Mouse (Mus musculus) liver, embryonic 16.5 days (tissue): ENCODE data around the gene Disp1. TPM values are rescaled to one million over a fixed set of nuclear protein-coding genes. Genes with fewer than 3 reads are reported as not detected.

Source experiments
- ATAC-seq: fragments of 200-750 bp; cut with Nextera tagmentation; 2 replicates; pipeline ENCODE4 v1.8.0; 2017; ENCODE audit warnings: low read depth, mild to moderate bottlenecking, moderate number of reproducible peaks, moderate library complexity
- H3K27ac ChIP-seq: fragments of 300-500 bp; sonication (generic); 2 replicates; pipeline ENCODE4 v1.5.1; 2014; ENCODE audit warnings: mild to moderate bottlenecking, low read length
- H3K27me3 ChIP-seq: fragments of 300-500 bp; sonication (generic); 2 replicates; pipeline ENCODE4 v1.6.1; 2014; ENCODE audit warnings: low read depth, low read length, mixed read lengths; ENCODE audit not compliant: control insufficient read depth, insufficient read depth
- H3K36me3 ChIP-seq: fragments of 300-500 bp; sonication (generic); 2 replicates; pipeline ENCODE4 v1.6.1; 2014; ENCODE audit warnings: mild to moderate bottlenecking; ENCODE audit not compliant: control insufficient read depth, insufficient read depth
- H3K4me1 ChIP-seq: fragments of 300-500 bp; sonication (generic); 2 replicates; pipeline ENCODE4 v1.6.1; 2014; ENCODE audit warnings: low read depth, low read length, mixed read lengths; ENCODE audit not compliant: control insufficient read depth
- H3K4me2 ChIP-seq: fragments of 300-500 bp; sonication (generic); 2 replicates; pipeline ENCODE4 v1.6.1; 2014; ENCODE audit warnings: low read depth, low read length, mixed read lengths
- H3K4me3 ChIP-seq: fragments of 300-500 bp; sonication (generic); 2 replicates; pipeline ENCODE4 v1.5.1; 2014; ENCODE audit warnings: low read depth, mild to moderate bottlenecking, low read length
- H3K9ac ChIP-seq: fragments of 300-500 bp; sonication (generic); 2 replicates; pipeline ENCODE4 v1.6.1; 2014; ENCODE audit warnings: low read depth, low read length
- H3K9me3 ChIP-seq: fragments of 300-500 bp; sonication (generic); replicated peaks from 2 replicates; pipeline ENCODE4 v1.6.1; 2016; ENCODE audit warnings: low read length; ENCODE audit not compliant: control insufficient read depth
- WGBS: fragments of 180-500 bp; shearing (Covaris S2); extraction: QIAGEN DNeasy Blood & Tissue Kit; methylation state at CpG from one replicate; pipeline ENCODE4 v1.1.7; 2014; ENCODE audit not compliant: insufficient replicate concordance; 5-methylcytosine and 5-hydroxymethylcytosine counted together
- polyA plus RNA-seq: library from polyadenylated mRNA; unstranded; fragments of >200 nt; fragmentation: Nextera tagmentation; extraction: Ambion mirVana; gene quantifications from 2 replicates; pipeline ENCODE4 v1.2.1, GENCODE M21; 2015

Gene Disp1
- polyA plus RNA-seq, 1 experiment from 2014 or later: 3.3 TPM

GRCm38 (mm10) chr1:183116946-183117826 is 104.1 kb downstream of the Disp1 start:
- H3K27ac ChIP-seq: no peak overlapping the region
- H3K27me3 ChIP-seq: no peaks in the 10 kb centered on the region
- H3K4me2 ChIP-seq: no peak overlapping the region
- 0 out of 2 replicates have a peak, but pooled peaks have one; percentile 21 for ATAC-seq
- no peaks in the 10 kb centered on the region for H3K36me3 ChIP-seq
- H3K9ac ChIP-seq: no peak overlapping the region
- H3K4me3 ChIP-seq: no peak overlapping the region
- WGBS: 66% methylated on average over 15 of the region's 15 CpGs
- no peaks in the 10 kb centered on the region for H3K4me1 ChIP-seq
- H3K9me3 ChIP-seq: no peaks in the 10 kb centered on the region

- H3K27ac ChIP-seq: no peak overlapping the region
- H3K36me3 ChIP-seq: no peaks in the 10 kb centered on the region
- H3K4me2 ChIP-seq: no peak overlapping the region
- no peak overlapping the region for H3K4me3 ChIP-seq
- H3K27me3 ChIP-seq: no peaks in the 10 kb centered on the region
- H3K4me1 ChIP-seq: no peaks in the 10 kb centered on the region
- 67% methylated on average over 10 of the region's 10 CpGs for WGBS
- no peak for ATAC-seq
- H3K9ac ChIP-seq: no peak overlapping the region
- no peaks in the 10 kb centered on the region for H3K9me3 ChIP-seq
Measured at GRCm38 (mm10) chr1:183116441-183116840, 104.9 kb downstream of the Disp1 start.

DNA sequence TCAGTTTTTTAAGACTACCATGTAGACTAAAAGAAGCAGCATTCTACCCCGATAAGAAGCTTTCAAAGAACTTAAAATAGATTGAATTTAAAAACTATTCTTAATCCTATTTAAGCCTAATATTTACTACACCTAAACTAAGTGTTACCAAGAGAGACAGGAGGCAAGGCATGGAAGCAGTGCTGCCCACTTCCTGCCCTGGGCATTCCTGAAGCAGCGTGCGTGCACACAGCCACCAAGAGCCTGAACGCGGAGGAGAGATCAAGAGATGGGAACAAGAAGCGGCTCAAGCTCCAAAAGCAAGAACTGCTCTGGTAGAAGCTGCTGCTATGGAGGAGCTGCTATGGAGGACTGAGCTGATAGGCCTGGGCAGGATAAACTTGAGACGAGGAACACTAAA is 106.2 kb downstream of the Disp1 start:
- Histone ChIP-seq H3K27ac (no peak overlapping the region), H3K9ac (no peak overlapping the region), H3K9me3 (no peaks in the 10 kb centered on the region), H3K27me3 (no peaks in the 10 kb centered on the region), H3K36me3 (no peaks in the 10 kb centered on the region), H3K4me3 (no peak overlapping the region), H3K4me1 (no peaks in the 10 kb centered on the region), H3K4me2 (no peak overlapping the region)
- ATAC-seq: no peak
- WGBS: 64% methylated on average over 7 of the region's 7 CpGs

DNA sequence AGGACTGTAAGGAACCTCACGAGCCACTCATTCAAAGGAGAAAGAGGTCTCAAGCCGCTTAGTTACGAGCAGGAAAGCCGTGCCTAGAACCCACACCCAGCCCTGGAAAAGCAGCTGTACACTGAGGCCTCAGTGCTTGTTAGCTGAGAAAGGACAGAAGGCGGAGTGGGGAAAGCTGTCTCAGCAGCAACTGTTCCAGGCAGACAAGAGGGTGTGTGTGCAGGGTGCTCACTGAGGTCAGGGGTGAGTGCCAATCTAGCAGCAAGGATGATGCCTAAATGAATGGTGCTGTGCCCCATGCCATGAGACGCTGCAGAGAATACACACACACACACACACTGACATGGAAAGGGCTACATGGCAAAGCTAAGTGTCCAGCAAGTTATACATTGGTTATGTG is 106.8 kb downstream of the Disp1 start:
- 71% methylated on average over 6 of the region's 6 CpGs for WGBS
- no peak overlapping the region for H3K27ac ChIP-seq
- ATAC-seq: no peak

GRCm38 (mm10) chr1:183113546-183113945 is 107.8 kb downstream of the Disp1 start:
- Histone ChIP-seq H3K4me2 (no peak overlapping the region), H3K27ac (no peak overlapping the region), H3K9ac (no peak overlapping the region), H3K9me3 (no peaks in the 10 kb centered on the region), H3K4me3 (no peak overlapping the region), H3K27me3 (no peaks in the 10 kb centered on the region), H3K36me3 (no peaks in the 10 kb centered on the region), H3K4me1 (no peaks in the 10 kb centered on the region)
- 65% methylated on average over 9 of the region's 9 CpGs for WGBS
- ATAC-seq: no peak

More for the DNA sequence above, 106.8 kb downstream of the Disp1 start:
- H3K36me3 ChIP-seq: no peaks in the 10 kb centered on the region
- no peak overlapping the region for H3K4me2 ChIP-seq
- no peaks in the 10 kb centered on the region for H3K4me1 ChIP-seq
- no peaks in the 10 kb centered on the region for H3K27me3 ChIP-seq
- H3K9me3 ChIP-seq: no peaks in the 10 kb centered on the region
- no peak overlapping the region for H3K4me3 ChIP-seq
- no peak overlapping the region for H3K9ac ChIP-seq

- H3K9me3 ChIP-seq: no peaks in the 10 kb centered on the region
- no peak overlapping the region for H3K27ac ChIP-seq
- H3K4me1 ChIP-seq: no peaks in the 10 kb centered on the region
- ATAC-seq: no peak
- H3K9ac ChIP-seq: no peak overlapping the region
- H3K27me3 ChIP-seq: no peaks in the 10 kb centered on the region
- H3K36me3 ChIP-seq: no peaks in the 10 kb centered on the region
- no peak overlapping the region for H3K4me3 ChIP-seq
- 82% methylated on average over 2 of the region's 2 CpGs for WGBS
- H3K4me2 ChIP-seq: no peak overlapping the region
Measured at GRCm38 (mm10) chr1:183107476-183107875, 113.8 kb downstream of the Disp1 start.

GRCm38 (mm10) chr1:183104696-183105095 is 116.6 kb downstream of the Disp1 start:
- 68% methylated on average over 5 of the region's 5 CpGs for WGBS
- no peak overlapping the region for H3K4me2 ChIP-seq
- H3K4me1 ChIP-seq: no peaks in the 10 kb centered on the region
- H3K9ac ChIP-seq: no peak overlapping the region
- no peak overlapping the region for H3K27ac ChIP-seq
- no peaks in the 10 kb centered on the region for H3K36me3 ChIP-seq
- H3K4me3 ChIP-seq: no peak overlapping the region
- ATAC-seq: no peak
- H3K9me3 ChIP-seq: no peaks in the 10 kb centered on the region
- H3K27me3 ChIP-seq: no peaks in the 10 kb centered on the region

DNA sequence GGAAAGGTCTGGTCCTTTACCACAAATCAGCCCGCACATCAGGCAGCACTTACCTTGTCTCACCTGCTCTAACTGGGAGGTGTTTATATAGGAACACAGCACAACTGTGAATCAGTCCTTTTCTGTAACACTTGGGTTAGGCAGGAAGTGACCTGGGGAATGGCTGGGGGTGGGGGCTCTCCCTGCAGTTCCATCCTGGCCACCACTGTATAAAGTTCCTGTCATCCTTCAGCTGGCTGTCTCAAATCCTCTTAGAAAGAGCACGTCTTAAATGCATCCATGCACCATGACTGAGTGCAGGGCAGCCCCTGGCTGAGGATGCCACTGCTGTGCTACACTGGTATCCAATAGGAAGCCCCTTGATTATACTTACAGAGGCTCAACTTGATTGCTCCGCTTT is 118.5 kb downstream of the Disp1 start:
- Histone ChIP-seq H3K36me3 (no peaks in the 10 kb centered on the region), H3K27ac (no peak overlapping the region), H3K4me2 (no peak overlapping the region), H3K9ac (no peak overlapping the region), H3K9me3 (no peaks in the 10 kb centered on the region), H3K27me3 (no peaks in the 10 kb centered on the region), H3K4me1 (no peaks in the 10 kb centered on the region), H3K4me3 (no peak overlapping the region)
- no peak for ATAC-seq
- WGBS: 62% methylated on average over 3 of the region's 3 CpGs

- no peak overlapping the region for H3K9ac ChIP-seq
- H3K27ac ChIP-seq: no peak overlapping the region
- 67% methylated on average over 8 of the region's 8 CpGs for WGBS
- no peak overlapping the region for H3K4me3 ChIP-seq
- ATAC-seq: no peak
- no peaks in the 10 kb centered on the region for H3K9me3 ChIP-seq
- no peaks in the 10 kb centered on the region for H3K27me3 ChIP-seq
- no peaks in the 10 kb centered on the region for H3K4me1 ChIP-seq
- no peaks in the 10 kb centered on the region for H3K36me3 ChIP-seq
- H3K4me2 ChIP-seq: no peak overlapping the region
Measured at GRCm38 (mm10) chr1:183102153-183102552, 119.2 kb downstream of the Disp1 start.
